Mouse (Mus musculus) bone marrow macrophage, adult 2 months (primary cell): Measurements from ENCODE around the gene Olfr1324. TPM values are rescaled to one million over a fixed set of nuclear protein-coding genes. Genes with fewer than 3 reads are reported as not detected.
"Not testable (repeated sequence)": the region's sequence is repeated elsewhere in the genome, so short reads cannot be mapped to it uniquely, and the experiment has no call there.

ENCODE experiments used
- H3K27ac ChIP-seq: 2 replicates; pipeline ENCODE4 v1.5.1; 2012; ENCODE audit warnings: low read depth, low read length; ENCODE audit not compliant: insufficient read depth
- H3K4me1 ChIP-seq: 2 replicates; pipeline ENCODE4 v1.6.1; 2012; ENCODE audit warnings: low read length; ENCODE audit not compliant: control insufficient read depth, insufficient read depth
- H3K4me3 ChIP-seq: 2 replicates; pipeline ENCODE4 v1.5.1; 2012; ENCODE audit warnings: mild to moderate bottlenecking, low read length, moderate library complexity; ENCODE audit not compliant: insufficient read depth
- CTCF ChIP-seq: IDR thresholded peaks from 2 replicates; pipeline ENCODE4 v1.5.1; 2012; ENCODE audit warnings: low read depth, mild to moderate bottlenecking, low read length, moderate library complexity
- POLR2A ChIP-seq: IDR thresholded peaks from 2 replicates; pipeline ENCODE4 v1.6.1; 2012; ENCODE audit warnings: mild to moderate bottlenecking, low read depth, low read length, borderline replicate concordance
- polyA plus RNA-seq: library from polyadenylated mRNA; stranded (reverse); fragments of >200 nt; gene quantifications from 2 replicates; pipeline ENCODE4 v1.2.4, GENCODE M21; 2012; ENCODE audit not compliant: missing spikeins, insufficient read depth, insufficient read length

Olfr1324 gene
- not detected in 2 replicates for polyA plus RNA-seq

- TF ChIP-seq POLR2A = no peak
- no peak for TF ChIP-seq CTCF
- Histone ChIP-seq H3K4me1 (no peaks in the 10 kb centered on the region), H3K27ac (no peak within 1 kb of the TSS), H3K4me3 (no peak within 1 kb of the TSS)
These were observed at the start of gene Olfr1324 for GRCm38 (mm10) chrX:50428398-50428797. Gene Olfr1324 (minus strand): TSS chrX:50428498.

GRCm38 (mm10) chrX:50470341-50470740 lies 42.0 kb upstream of the Olfr1324 start:
- not testable (repeated sequence) for H3K4me3 ChIP-seq, H3K4me1 ChIP-seq, H3K27ac ChIP-seq

GRCm38 (mm10) chrX:50456136-50456535 lies 27.8 kb upstream of the Olfr1324 start:
- H3K4me1 ChIP-seq = no peaks in the 10 kb centered on the region
- H3K27ac ChIP-seq = no peak overlapping the region
- no peak overlapping the region for H3K4me3 ChIP-seq
- TF ChIP-seq POLR2A = no peak
- TF ChIP-seq CTCF = no peak

- Histone ChIP-seq H3K4me3 (no peak overlapping the region), H3K27ac (no peak overlapping the region), H3K4me1 (no peaks in the 10 kb centered on the region)
- TF ChIP-seq POLR2A (no peak), CTCF (no peak)
These were observed 15.1 kb upstream of the Olfr1324 start for GRCm38 (mm10) chrX:50443352-50443751.

GRCm38 (mm10) chrX:50442696-50443095 lies 14.4 kb upstream of the Olfr1324 start:
- no peaks in the 10 kb centered on the region for H3K4me1 ChIP-seq
- no peak overlapping the region for H3K4me3 ChIP-seq
- H3K27ac ChIP-seq = no peak overlapping the region
- TF ChIP-seq CTCF (no peak), POLR2A (no peak)

GRCm38 (mm10) chrX:50432499-50432898 lies 4.2 kb upstream of the Olfr1324 start:
- TF ChIP-seq POLR2A (no peak), CTCF (no peak)
- Histone ChIP-seq H3K4me3 (no peak overlapping the region), H3K27ac (no peak overlapping the region), H3K4me1 (no peaks in the 10 kb centered on the region)

- Histone ChIP-seq H3K4me1 (no peaks in the 10 kb centered on the region), H3K4me3 (no peak overlapping the region), H3K27ac (no peak overlapping the region)
- TF ChIP-seq CTCF (no peak), POLR2A (no peak)
These were observed 478 bp downstream of the Olfr1324 start for GRCm38 (mm10) chrX:50427712-50428328.

- TF ChIP-seq CTCF (no peak), POLR2A (no peak)
- Histone ChIP-seq H3K4me3 (no peak overlapping the region), H3K27ac (no peak overlapping the region), H3K4me1 (no peaks in the 10 kb centered on the region)
These were observed 2.3 kb downstream of the Olfr1324 start for GRCm38 (mm10) chrX:50425899-50426436.

GRCm38 (mm10) chrX:50410361-50410760 lies 17.9 kb downstream of the Olfr1324 start:
- H3K27ac ChIP-seq, H3K4me1 ChIP-seq, H3K4me3 ChIP-seq: not testable (repeated sequence)

- H3K4me1 ChIP-seq, H3K27ac ChIP-seq, H3K4me3 ChIP-seq: not testable (repeated sequence)
These were observed 37.7 kb downstream of the Olfr1324 start for GRCm38 (mm10) chrX:50390616-50391015.

GRCm38 (mm10) chrX:50374978-50375377 lies 53.3 kb downstream of the Olfr1324 start:
- Histone ChIP-seq H3K4me3 (no peak overlapping the region), H3K4me1 (no peaks in the 10 kb centered on the region), H3K27ac (no peak overlapping the region)
- TF ChIP-seq CTCF (no peak), POLR2A (no peak)
